ENCODE assay signal across 8 mouse cellular contexts in genomic region chr6:120324295-120324927, GRCm38 (mm10). TPM values are rescaled to one million over a fixed set of nuclear protein-coding genes. Genes with fewer than 3 reads are reported as not detected.
DNase-seq lines count a peak whose midpoint lies in the region; ATAC-seq and TF ChIP-seq lines count a peak whose summit lies in the region.

No protein-coding gene starts in this region.

- H3K9me3 ChIP-seq in heart, embryonic 12.5 days (replicated peaks), result no peaks in the 10 kb centered on the region
- no peaks in the 10 kb centered on the region for H3K9me3 ChIP-seq in heart, postnatal 0 days (replicated peaks; ENCODE audit: control insufficient read depth, low read length)

- H3K4me1 ChIP-seq in heart, embryonic 12.5 days (replicated peaks), result no peaks in the 10 kb centered on the region
- H3K4me1 ChIP-seq in heart, postnatal 0 days (ENCODE audit: control insufficient read depth, insufficient read depth), result no peaks in the 10 kb centered on the region

- H3K36me3 ChIP-seq in heart, embryonic 12.5 days, result peaks cover 34% of the 10 kb centered on the region
- peaks cover 18% of the 10 kb centered on the region for H3K36me3 ChIP-seq in heart, postnatal 0 days (replicated peaks; ENCODE audit: control insufficient read depth, insufficient read depth, low read length)

- DNase-seq in heart, adult 18-20 months, result peak; percentile 59 to 77
- DNase-seq in adrenal gland, adult (ENCODE audit: inconsistent age in 2 of 2, low spot score in 1 of 2), result peak; percentile 47 to 85
- DNase-seq in embryo, embryonic 10.5 days (ENCODE audit: low spot score), result peak; percentile 90
- DNase-seq in heart, postnatal 0 days (ENCODE audit: low spot score), result peak; percentile 89
- DNase-seq in layer of hippocampus, adult 9-11 months, result peak; percentile 43
- DNase-seq in spleen, adult 18-20 months, result peak; percentile 6 to 67

- no peak for TF ChIP-seq EP300 in heart, postnatal 0 days (IDR thresholded peaks at IDR 0.05; ENCODE audit: low read depth)

- no peaks in the 10 kb centered on the region for H3K27me3 ChIP-seq in heart, embryonic 12.5 days (replicated peaks)
- no peaks in the 10 kb centered on the region for H3K27me3 ChIP-seq in heart, postnatal 0 days (ENCODE audit: control insufficient read depth, insufficient read depth, low read length)

- no peak for ATAC-seq in heart, embryonic 12.5 days (ENCODE audit: insufficient number of reproducible peaks, low FRiP score)
- no peak for ATAC-seq in heart, postnatal 0 days (ENCODE audit: insufficient read depth, low read depth)
- peak; percentile 75 for ATAC-seq in megakaryocyte, adult 5-6 weeks (ENCODE audit: poor library complexity, severe bottlenecking)

- no peak overlapping the region for H3K4me2 ChIP-seq in heart, embryonic 12.5 days
- no peak overlapping the region for H3K4me2 ChIP-seq in heart, postnatal 0 days (ENCODE audit: low read depth, low read length)

- H3K27ac ChIP-seq in heart, embryonic 12.5 days (ENCODE audit: poor library complexity, severe bottlenecking), result no peak overlapping the region
- H3K27ac ChIP-seq in heart, postnatal 0 days (ENCODE audit: low read depth), result no peak overlapping the region

- H3K9ac ChIP-seq in heart, embryonic 12.5 days, result no peak overlapping the region
- no peak overlapping the region for H3K9ac ChIP-seq in heart, postnatal 0 days (replicated peaks; ENCODE audit: low read depth, low read length)

- 30% methylated on average over 6 of the region's 6 CpGs for WGBS in heart, embryonic 12.5 days
- WGBS in heart, postnatal 0 days, result 26% methylated on average over 6 of the region's 6 CpGs

- H3K4me3 ChIP-seq in heart, embryonic 12.5 days, result no peak overlapping the region
- H3K4me3 ChIP-seq in heart, postnatal 0 days (ENCODE audit: low read depth, low read length), result no peak overlapping the region

- TF ChIP-seq CTCF in heart, postnatal 0 days (IDR thresholded peaks at IDR 0.05; ENCODE audit: low read depth), result peak; percentile 86

RNA-seq across cellular contexts. Expression of gene B4galnt3, which starts 30.1 kb away (rescaled TPM):
- total RNA-seq in heart, adult 18-20 months (2021), result under 1 TPM; 0.20 to 0.28 TPM
- 0.53 and 0.59 TPM in 2 replicates for polyA plus RNA-seq in heart, embryonic 12.5 days (2016; fragmentation: Nextera tagmentation; extraction: Ambion mirVana)
- 0.89 TPM in 1 of 2 replicates, not detected in the other for total RNA-seq in heart, postnatal 0 days (2014; rRNA removed; ENCODE audit: low replicate concordance)
- 0.08 and 0.10 TPM in 2 replicates for polyA plus RNA-seq in heart, postnatal 0 days (2015; fragmentation: Nextera tagmentation; extraction: Ambion mirVana)
- not detected in 2 replicates for total RNA-seq in megakaryocyte, adult 5-6 weeks (2015)
- total RNA-seq in megakaryocyte, adult 5-6 weeks (2017), result not detected in 2 replicates

RNA-seq across cellular contexts. Expression of gene D330020A13Rik, which starts 30.2 kb away (rescaled TPM):
- not detected for total RNA-seq in heart, adult 18-20 months (2021)
- polyA plus RNA-seq in heart, embryonic 12.5 days (2016; fragmentation: Nextera tagmentation; extraction: Ambion mirVana), result 0.18 and 0.27 TPM in 2 replicates
- not detected in 2 replicates for total RNA-seq in heart, postnatal 0 days (2014; rRNA removed; ENCODE audit: low replicate concordance)
- polyA plus RNA-seq in heart, postnatal 0 days (2015; fragmentation: Nextera tagmentation; extraction: Ambion mirVana), result not detected in 2 replicates
- not detected in 2 replicates for total RNA-seq in megakaryocyte, adult 5-6 weeks (2015)
- total RNA-seq in megakaryocyte, adult 5-6 weeks (2017), result not detected in 2 replicates

RNA-seq across cellular contexts. Expression of gene Kdm5a, which starts 39.5 kb away (rescaled TPM):
- total RNA-seq in heart, adult 18-20 months (2021), result 10 to 100 TPM; 28.7 to 29.9 TPM
- polyA plus RNA-seq in heart, embryonic 12.5 days (2016; fragmentation: Nextera tagmentation; extraction: Ambion mirVana), result 37.7 and 41.7 TPM in 2 replicates
- total RNA-seq in heart, postnatal 0 days (2014; rRNA removed; ENCODE audit: low replicate concordance), result 16.3 and 34.6 TPM in 2 replicates
- 21.5 and 22.6 TPM in 2 replicates for polyA plus RNA-seq in heart, postnatal 0 days (2015; fragmentation: Nextera tagmentation; extraction: Ambion mirVana)
- 26.6 and 28.9 TPM in 2 replicates for total RNA-seq in megakaryocyte, adult 5-6 weeks (2015)
- 98.9 and 121 TPM in 2 replicates for total RNA-seq in megakaryocyte, adult 5-6 weeks (2017)

RNA-seq across cellular contexts. Expression of gene Ccdc77, which starts 39.8 kb away (rescaled TPM):
- 1 to 10 TPM; 3.9 to 5.0 TPM for total RNA-seq in heart, adult 18-20 months (2021)
- 20.8 and 22.7 TPM in 2 replicates for polyA plus RNA-seq in heart, embryonic 12.5 days (2016; fragmentation: Nextera tagmentation; extraction: Ambion mirVana)
- total RNA-seq in heart, postnatal 0 days (2014; rRNA removed; ENCODE audit: low replicate concordance), result 4.8 and 10.4 TPM in 2 replicates
- 13.4 and 15.0 TPM in 2 replicates for polyA plus RNA-seq in heart, postnatal 0 days (2015; fragmentation: Nextera tagmentation; extraction: Ambion mirVana)
- 8.9 and 12.0 TPM in 2 replicates for total RNA-seq in megakaryocyte, adult 5-6 weeks (2015)
- total RNA-seq in megakaryocyte, adult 5-6 weeks (2017), result 21.1 and 25.7 TPM in 2 replicates

Comparison
In these comparisons a context has a peak if more than half of its experiments do, and no peak if none do; other contexts are left out.
1. DNase-seq: peak in every context shown above with its lines; median percentile 90 in embryo, embryonic 10.5 days; 89 in heart, postnatal 0 days; 68 in heart, adult 18-20 months; 66 in adrenal gland, adult; 43 in layer of hippocampus, adult 9-11 months; 36 in spleen, adult 18-20 months.